Mouse (Mus musculus): ENCODE data around the gene Ank3. TPM values are rescaled to one million over a fixed set of nuclear protein-coding genes. Genes with fewer than 3 reads are reported as not detected.

Gene Ank3
- total RNA-seq, 2 experiments from 2014 or later = 573 to 576 TPM

DNA sequence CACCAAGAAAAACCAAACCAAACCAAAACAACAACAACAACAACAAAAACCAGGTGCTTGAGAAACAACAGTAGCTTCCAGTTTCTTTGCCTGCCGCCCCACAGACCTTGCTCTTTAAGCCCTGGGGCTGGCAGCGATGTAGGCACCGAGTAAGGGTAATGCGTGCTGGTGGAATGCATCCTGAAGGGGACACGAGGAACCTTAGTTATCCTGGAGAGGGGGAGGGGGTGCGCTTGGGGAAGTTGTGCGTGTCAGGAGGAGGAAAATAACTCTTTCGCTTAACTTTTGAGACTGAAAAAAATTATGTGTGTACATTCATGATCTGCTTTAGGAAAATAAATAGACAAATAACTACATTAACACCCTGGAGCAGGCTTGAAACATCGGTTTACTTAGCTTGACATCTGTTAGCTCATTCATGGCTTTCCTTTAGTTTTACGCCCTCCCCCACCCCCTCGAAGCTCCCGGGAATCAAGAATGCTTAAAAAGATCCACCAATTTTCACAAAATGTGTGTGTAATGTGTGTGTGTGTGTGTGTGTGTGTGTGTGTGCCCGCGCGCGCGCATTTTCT, 1.3 kb downstream of the Ank3 start:
- no peak for DNase-seq
- intact Hi-C loops (cut with DNase I) = no loop called here

DNA sequence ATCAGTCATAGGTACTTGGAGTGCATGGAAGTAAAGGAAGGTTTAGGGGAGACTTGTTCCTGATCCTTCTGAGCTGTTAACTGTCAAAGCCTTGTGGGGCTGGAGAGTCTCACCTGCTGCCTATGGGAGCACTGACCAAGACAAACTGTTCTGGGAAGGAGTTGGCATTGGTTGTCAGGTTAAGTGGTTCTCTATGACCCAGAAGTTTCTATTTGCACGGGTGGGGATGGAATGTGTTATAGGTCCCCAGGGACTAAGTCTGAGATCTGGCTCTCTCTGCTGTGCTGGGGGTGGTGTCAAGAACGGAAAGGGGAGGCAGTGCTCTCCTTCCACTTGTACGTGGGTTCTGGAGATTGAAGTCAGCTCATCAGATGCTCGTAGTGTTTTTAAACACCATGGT, 6.9 kb downstream of the Ank3 start:
- DNase-seq = no peak
- intact Hi-C loops (cut with DNase I) = no loop called here

GRCm38 (mm10) chr10:69414888-69415287, 16.3 kb downstream of the Ank3 start:
- intact Hi-C loops (cut with DNase I) = no loop called here
- no peak for DNase-seq

DNA sequence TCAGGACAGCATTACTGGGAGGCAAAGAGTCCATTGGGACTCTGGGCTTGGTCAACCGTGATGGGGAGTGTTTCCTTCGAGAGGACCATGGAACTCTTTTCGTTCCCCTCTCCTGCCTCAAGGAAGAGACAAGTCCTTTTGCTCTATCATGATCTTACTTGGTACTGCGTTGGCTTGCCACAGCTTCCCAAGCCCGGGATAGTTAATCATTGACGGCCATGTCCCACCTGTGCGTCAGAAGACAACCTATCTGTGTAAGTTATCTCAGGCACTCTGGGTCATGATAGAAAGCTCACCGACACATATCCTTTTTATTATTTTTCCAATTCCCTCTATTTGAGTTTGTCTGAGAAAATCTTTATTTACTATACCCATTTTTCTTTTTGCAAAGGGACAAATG, 20.1 kb downstream of the Ank3 start:
- DNase-seq = no peak
- intact Hi-C loops (cut with DNase I) = no loop called here

DNA sequence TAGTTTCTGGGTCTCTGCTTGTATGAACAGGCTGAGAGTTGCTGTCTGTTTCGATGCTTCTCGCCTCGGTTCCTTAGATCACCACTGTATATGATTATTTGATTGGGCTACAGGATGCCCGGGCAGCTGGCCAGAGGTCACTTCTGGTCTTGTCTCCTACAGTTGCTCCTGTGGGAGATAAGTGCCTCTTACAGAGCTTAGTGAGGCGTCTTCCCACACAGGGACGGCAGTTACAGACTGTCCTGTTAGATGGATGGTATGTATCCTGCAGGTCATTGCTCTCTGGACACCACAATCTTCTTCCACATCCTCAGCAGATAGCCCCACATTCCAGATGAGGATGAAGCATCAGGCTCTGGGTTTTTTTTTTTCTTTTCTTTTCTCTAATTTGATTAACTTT, 21.7 kb downstream of the Ank3 start:
- no peak for DNase-seq
- intact Hi-C loops (cut with DNase I) = no loop called here

GRCm38 (mm10) chr10:69424051-69424450, 25.5 kb downstream of the Ank3 start:
- DNase-seq = no peak
- intact Hi-C loops (cut with DNase I) = no loop called here

GRCm38 (mm10) chr10:69430138-69430537, 31.6 kb downstream of the Ank3 start:
- DNase-seq = no peak
- intact Hi-C loops (cut with DNase I) = no loop called here

- intact Hi-C loops (cut with DNase I) = no loop called here
- no peak for DNase-seq
These were observed 32.5 kb downstream of the Ank3 start for GRCm38 (mm10) chr10:69431101-69431500.

DNA sequence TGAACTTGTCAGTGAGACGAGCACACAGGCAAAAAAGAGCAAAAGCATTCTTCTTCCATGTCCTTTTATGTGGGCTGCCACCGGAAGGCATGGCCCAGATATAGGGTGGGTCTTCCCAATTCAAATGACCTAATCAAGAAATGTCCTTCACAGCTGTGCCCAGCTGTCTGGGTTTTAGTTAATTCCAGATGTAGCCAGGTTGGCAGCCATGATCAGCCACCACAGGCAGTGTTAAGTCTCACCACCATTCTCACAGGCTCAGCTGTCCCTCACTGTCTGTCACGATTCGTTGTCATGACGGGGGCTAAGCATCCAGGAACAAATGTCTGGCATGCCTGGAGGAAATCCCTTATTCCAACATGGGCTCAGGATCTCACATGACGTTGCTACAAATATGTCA, 36.6 kb downstream of the Ank3 start:
- intact Hi-C loops (cut with DNase I) = no loop called here
- no peak for DNase-seq

- intact Hi-C loops (cut with DNase I) = no loop called here
- no peak for DNase-seq
These were observed 40.9 kb downstream of the Ank3 start for GRCm38 (mm10) chr10:69439449-69439848.

DNA sequence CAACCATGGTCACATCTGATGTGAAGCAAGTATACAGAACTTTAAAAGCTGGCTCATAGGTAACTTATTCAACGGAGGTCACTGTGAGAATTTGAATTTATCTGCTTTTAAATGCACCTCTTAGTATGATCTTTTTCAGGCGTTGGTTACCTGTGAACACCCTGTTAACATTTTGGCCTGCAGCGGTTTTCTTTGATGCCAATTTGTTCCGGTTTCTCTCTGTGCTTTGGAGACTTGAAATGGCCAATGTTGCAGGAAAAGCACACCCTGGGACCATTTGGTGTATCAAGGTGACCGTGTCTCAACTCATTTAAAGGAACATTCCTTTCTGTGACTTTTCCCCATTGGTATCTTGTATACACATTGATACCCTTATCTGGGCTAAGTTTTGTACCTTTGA, 46.0 kb downstream of the Ank3 start:
- intact Hi-C loops (cut with DNase I) = loop anchor here (10.0 kb wide), 1 partner anchor 520 kb away; no protein-coding TSS in a partner anchor
- DNase-seq = no peak

DNA sequence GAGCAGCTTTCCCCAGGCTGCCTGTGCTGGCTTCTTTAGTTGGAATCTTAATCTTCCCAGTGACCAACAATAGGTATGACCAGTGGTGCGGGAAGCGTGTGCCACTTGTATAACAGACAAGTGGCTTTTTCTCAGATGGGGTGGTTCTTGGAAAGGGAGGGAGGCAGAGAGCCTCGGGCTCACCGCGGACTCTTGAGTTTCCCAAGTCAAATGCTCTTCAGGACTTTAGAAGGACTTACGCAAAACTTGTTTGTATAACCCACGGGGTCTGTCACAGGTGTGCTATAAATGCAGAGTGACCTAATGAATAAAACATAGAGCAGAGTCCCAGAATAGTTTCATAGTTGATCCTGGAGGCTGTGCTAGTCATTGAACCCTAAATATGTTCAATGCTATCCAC, 47.4 kb downstream of the Ank3 start:
- intact Hi-C loops (cut with DNase I) = loop anchor here (10.0 kb wide), 1 partner anchor 519 kb away; no protein-coding TSS in a partner anchor
- no peak for DNase-seq

GRCm38 (mm10) chr10:69446566-69446965, 48.0 kb downstream of the Ank3 start:
- intact Hi-C loops (cut with DNase I) = loop anchor here (10.0 kb wide), 1 partner anchor 518 kb away; no protein-coding TSS in a partner anchor
- no peak for DNase-seq

DNA sequence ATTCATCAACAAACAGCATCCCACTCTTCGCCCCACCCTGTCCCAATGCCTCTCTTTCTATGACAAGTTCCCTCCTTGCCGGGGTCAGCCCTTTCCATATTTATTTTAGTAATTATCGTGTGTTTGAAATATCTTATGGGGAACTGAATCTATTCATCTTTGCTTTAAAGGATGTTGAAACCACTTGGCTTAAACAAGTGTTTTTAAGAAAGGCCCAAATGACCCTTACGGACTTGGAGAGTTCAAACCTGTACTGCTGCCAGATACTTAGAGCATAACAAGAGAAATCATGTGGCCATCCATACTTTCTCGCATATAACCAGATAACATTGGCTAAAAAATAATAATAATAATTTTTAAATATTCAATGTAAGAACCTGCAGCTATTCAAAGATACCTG, 48.7 kb downstream of the Ank3 start:
- no peak for DNase-seq
- intact Hi-C loops (cut with DNase I) = loop anchor here (10.0 kb wide), 1 partner anchor 517 kb away; no protein-coding TSS in a partner anchor

GRCm38 (mm10) chr10:69448174-69448573, 49.6 kb downstream of the Ank3 start:
- DNase-seq = no peak
- intact Hi-C loops (cut with DNase I) = loop anchor here (10.0 kb wide), 1 partner anchor 517 kb away; no protein-coding TSS in a partner anchor

- no peak for DNase-seq
- intact Hi-C loops (cut with DNase I) = loop anchor here (2.0 to 5.0 kb wide), 2 partner anchors 81 to 204 kb away; no protein-coding TSS in a partner anchor
These were observed 52.4 kb downstream of the Ank3 start for GRCm38 (mm10) chr10:69451006-69451405.

DNA sequence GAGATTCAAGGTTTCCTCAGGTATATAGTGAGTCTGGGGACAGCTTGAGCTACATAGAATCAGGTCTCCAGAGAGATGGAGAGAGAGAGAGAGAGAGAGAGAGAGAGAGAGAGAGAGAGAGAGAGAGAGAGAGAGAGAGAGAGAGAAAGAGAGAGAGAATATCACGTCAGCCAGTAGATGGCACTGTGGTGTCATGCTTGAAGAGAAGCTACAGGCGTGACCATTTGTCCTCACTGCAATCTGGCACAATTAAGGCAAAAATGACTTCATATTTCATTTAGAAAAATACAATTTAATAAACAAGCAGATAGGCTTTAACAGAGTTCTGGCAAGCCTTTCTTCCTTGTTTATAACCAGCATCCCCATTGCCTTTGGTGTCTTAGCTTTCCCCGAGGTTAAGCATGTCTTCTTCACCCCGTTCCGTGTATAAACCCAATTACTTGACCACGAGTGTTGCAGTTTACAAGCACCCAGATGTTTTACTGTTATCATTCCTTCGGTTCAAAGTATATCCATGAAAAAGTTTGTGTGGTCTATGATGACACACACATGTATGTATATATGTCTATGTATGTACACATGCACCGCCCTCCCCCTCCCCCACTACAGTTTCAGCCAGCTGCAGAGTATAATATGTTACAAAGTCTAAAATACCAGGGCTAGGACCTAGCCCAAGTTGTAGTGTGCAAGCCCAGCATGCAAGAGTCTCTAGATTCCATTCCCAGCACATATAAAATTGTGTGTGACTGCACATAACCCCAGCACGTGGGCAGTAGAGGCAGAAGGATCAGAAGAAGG, 53.8 kb downstream of the Ank3 start:
- intact Hi-C loops (cut with DNase I) = loop anchor here (5.0 kb wide), 1 partner anchor 80 kb away; no protein-coding TSS in a partner anchor
- peak; percentile 71 for DNase-seq

- intact Hi-C loops (cut with DNase I) = loop anchor here (5.0 kb wide), 1 partner anchor 79 kb away; no protein-coding TSS in a partner anchor
- no peak for DNase-seq
These were observed 55.0 kb downstream of the Ank3 start for GRCm38 (mm10) chr10:69453531-69453930.

GRCm38 (mm10) chr10:69454480-69454879, 55.9 kb downstream of the Ank3 start:
- intact Hi-C loops (cut with DNase I) = loop anchor here (5.0 kb wide), 1 partner anchor 78 kb away; no protein-coding TSS in a partner anchor
- no peak for DNase-seq

DNA sequence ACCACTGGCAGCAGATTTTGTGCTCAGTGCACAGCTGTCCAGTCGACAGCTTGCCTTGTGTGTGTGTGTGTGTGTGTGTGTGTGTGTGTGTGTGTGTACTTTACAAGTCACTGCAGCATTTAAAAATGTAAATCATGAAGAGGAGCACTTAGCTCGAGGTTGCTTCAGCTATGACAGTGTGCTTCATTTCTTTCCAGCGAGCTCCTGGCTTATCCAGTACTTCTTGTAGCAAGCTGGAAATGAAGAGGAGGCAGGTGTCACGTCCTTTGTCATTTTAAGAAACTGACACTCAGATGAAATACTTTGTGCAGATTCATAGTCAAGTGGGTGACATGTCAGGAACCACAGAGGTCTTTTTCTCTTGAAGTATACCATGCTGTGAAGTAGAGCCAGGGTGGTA, 66.3 kb downstream of the Ank3 start:
- DNase-seq = no peak
- intact Hi-C loops (cut with DNase I) = no loop called here

DNA sequence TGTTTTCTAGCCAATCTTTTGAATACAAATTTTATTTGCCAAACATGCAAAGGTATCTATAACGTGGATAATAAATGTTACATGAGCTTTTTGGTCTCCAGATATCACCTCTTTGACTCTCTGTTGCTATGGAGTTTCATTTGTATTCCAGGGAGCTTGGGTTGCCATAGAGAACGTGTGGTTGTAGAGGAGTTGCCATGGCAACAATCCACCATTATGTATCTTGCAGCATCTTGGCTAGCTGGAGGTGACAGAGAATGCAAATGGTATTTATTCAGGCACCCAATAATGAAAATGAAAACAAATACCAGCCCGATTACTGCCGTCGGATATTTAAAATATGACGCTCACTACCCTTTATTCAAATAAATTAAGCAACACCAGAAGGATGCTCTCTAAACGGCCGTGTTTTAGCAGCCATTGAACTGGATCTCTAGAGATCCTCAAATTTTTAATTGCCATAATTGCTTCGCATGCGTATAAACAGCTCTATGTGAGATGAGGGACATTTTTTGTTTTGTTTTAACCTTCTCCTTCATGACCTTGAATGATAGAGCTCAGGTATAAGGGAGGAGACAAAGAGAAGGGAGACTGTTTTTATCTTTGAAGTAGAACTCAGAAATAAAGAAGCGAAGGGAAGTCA, 67.1 kb downstream of the Ank3 start:
- DNase-seq = peak; percentile 20
- intact Hi-C loops (cut with DNase I) = no loop called here

All from left cerebral cortex, postnatal 4 days (tissue).